Mouse (Mus musculus) testis, postnatal 10 days (tissue): Measurements from ENCODE around the gene Msx1.
"Not testable (repeated sequence)": the region's sequence is repeated elsewhere in the genome, so short reads cannot be mapped to it uniquely, and the experiment has no call there.

ENCODE experiments used
- DNase-seq: peaks from one replicate; pipeline ENCODE4 v3.0.0; 2021; ENCODE audit warnings: low spot score

Msx1 gene

GRCm38 (mm10) chr5:37824461-37824795 lies at the start of gene Msx1:
Gene Msx1 (minus strand): TSS chr5:37824583.
- peak; percentile 81 for DNase-seq

GRCm38 (mm10) chr5:37865471-37865870 lies 41.1 kb upstream of the Msx1 start:
- no peak for DNase-seq

DNA sequence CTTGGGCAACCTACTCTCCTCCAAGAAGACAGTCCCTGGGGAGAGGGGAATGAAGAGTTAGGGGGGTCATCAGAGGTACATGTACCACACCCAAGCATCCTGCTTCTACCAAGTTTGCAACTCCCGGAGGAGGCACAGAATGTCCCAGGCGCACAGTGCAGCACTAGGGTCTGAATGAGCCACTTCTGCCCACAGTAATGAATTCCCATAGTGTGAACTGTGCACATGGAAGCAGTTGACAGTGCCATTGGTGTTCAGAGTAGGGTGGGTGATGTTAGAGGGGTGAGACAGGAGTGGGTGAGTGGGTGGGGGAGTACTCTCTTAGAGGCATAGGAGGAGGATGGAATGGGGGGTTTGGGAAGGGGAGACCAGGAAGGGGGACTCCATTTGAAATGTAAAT lies 39.9 kb upstream of the Msx1 start:
- no peak for DNase-seq

DNA sequence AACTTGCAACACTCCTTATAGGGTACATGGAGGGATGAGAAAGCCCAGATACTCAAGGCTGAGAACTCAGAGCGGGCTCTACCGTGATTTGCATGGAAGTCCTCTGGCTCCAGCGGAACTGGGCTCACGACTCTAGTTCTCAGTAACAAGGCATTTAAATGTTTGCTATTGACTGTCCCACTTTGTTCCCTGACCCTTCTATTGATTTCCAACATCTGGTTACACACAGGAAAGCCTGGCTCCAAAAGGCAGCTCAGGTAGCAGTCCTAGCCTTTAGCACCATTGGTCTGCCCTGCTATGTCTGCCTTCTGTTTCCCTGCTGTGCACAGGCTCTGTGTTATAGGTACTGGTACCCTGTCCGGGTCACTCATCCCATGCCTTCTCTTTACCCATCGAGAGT lies 36.5 kb upstream of the Msx1 start:
- no peak for DNase-seq

DNA sequence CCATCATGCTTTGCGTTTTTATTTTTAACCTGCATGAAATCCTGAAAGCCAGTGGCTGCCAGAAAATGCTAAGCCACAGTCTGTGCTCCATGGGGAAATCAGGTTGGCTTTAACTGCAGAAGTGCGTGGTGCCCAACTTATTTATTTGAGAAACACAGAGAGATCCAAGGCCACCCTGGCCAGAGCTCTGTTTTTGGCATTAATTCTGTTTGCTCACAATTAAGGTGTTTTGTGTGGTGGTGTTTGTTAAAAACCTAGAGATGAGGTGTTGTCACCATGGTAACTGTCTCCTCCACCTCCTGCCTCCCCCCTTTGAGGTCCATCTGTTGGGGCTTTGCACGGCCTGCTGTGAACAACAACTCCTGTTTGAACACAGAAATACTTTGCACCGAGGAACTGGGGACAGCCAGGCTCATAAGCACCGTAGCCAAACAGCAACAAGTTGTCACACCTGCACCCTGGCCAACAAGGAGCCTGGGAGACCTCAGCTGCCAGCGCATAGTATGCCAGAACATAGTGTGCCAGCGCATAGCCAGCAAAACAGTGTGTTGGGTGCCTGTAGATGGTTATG lies 35.9 kb upstream of the Msx1 start:
- DNase-seq, result no peak

DNA sequence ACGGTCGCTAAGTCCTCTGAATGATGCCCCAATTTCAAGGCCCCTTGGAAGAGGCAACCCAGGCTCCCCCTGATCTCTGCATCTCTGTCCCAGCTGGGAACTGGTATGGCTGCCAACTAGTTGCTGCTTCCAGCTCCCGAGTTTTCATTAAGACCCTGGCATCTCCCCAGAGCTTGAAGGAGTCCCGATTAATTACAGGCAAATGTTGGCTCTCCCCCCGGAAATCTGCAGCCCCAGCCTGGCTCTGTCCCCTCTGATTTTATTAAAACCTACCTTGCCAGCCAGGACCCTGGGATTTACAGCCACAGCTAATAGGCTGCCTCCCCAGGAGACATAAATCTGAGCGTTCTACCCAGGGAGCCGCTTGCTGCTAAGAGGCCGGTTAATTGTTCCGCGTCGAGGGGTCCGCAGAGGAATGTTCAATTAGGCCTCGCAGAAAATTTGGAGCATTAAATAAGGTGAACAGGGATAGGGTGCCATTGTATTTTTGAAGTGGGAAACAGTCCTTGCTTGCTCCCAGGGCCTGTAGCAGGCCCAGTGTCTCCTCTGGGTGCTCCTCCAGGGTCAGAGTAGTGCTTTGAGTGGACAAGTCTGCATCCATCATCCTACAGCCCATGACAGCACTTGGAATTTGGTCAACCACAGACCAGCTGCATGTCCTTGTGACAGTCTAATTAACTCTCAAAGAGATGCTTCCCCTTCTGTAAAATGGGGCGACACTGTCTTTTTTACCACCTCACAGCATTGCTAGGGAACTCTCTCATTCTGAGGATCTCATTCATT lies 33.6 kb upstream of the Msx1 start:
- no peak for DNase-seq

GRCm38 (mm10) chr5:37856057-37856456 lies 31.7 kb upstream of the Msx1 start:
- no peak for DNase-seq

- DNase-seq, result no peak
Measured at GRCm38 (mm10) chr5:37854233-37854632, 29.9 kb upstream of the Msx1 start.

- no peak for DNase-seq
Measured at GRCm38 (mm10) chr5:37851305-37851982, 27.1 kb upstream of the Msx1 start.

- DNase-seq, result no peak
Measured at GRCm38 (mm10) chr5:37848991-37849719, 24.8 kb upstream of the Msx1 start.

- DNase-seq, result no peak
Measured at GRCm38 (mm10) chr5:37836267-37836646, 11.9 kb upstream of the Msx1 start.

DNA sequence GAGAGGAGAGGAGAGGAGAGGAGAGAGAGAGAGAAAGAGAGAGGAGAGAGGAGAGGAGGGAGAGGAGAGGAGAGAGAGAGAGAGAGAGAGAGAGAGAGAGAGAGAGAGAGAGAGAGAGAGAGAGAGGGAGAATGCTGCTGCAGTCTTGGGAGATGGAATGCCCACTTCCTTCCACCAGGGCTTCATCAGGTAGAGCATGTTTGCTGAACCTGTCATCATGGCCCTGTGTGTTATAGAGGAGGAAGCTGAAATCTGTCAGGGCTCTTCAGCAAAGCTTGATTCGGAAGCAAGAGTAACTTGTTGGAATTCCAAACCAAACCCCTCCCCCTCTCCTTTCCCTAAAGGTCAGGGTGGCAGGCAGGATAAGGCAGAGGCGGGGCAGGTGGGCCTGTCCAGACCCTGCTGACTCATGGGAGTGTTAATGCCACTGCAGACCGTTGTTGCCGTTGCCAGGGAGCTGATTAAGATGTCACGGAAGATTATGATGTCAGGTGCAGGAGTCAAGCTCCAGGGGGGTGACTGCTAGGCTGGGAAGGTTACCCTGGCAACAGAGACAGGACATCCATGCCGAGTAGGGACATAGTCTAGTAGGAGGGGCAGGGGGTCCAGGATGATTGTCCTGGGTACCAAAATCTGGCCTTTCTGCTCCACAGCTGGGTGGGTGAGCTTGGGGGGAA lies 11.3 kb upstream of the Msx1 start:
- DNase-seq, result no peak

DNA sequence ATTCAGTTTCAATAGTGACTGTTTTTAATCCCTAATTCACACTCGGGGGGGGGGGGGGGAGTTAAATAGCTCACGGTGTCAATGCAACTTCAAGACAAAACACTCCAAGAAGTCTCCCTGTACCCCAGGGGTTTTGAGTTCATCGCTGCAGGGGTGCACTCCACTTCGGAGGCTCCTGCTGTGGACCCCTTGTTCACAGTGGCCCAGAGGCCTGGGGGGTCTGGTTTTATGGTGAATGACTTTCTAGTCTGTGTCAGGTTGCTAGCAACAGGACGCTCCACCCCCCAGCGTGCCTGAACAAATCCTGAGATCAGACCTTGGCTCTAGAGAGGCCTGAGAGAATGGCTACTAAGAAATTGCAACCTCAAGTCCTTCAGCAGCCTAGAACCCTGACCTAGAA lies 8.4 kb upstream of the Msx1 start:
- DNase-seq, result no peak

GRCm38 (mm10) chr5:37832031-37832430 lies 7.6 kb upstream of the Msx1 start:
- no peak for DNase-seq

- DNase-seq, result not testable (repeated sequence)
Measured at GRCm38 (mm10) chr5:37830436-37830835, 6.1 kb upstream of the Msx1 start.

GRCm38 (mm10) chr5:37829926-37830325 lies 5.5 kb upstream of the Msx1 start:
- DNase-seq, result no peak

GRCm38 (mm10) chr5:37829296-37829670 lies 4.9 kb upstream of the Msx1 start:
- no peak for DNase-seq

- DNase-seq, result no peak
Measured at GRCm38 (mm10) chr5:37828591-37829295, 4.4 kb upstream of the Msx1 start.

DNA sequence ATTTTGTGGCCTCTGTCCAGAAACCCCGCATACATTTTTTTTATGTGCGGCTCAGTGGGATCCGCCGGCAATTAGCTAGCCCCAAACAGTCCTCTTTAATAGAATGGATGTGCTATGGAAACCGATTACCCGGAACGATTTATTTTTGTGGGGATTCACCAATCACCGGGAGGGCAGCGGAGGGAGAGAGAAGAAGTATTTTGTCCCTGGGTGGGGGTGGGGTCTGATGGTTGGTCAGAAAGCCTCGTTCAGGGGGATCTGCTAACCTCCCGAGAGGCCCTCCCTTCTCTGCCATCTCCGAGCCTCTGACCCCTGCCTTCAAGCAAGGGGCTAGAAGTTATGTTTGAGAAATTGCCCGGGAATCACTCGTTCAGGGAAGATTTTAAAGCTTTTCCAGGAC lies 3.6 kb upstream of the Msx1 start:
- DNase-seq, result no peak

GRCm38 (mm10) chr5:37827626-37827950 lies 3.2 kb upstream of the Msx1 start:
- no peak for DNase-seq

DNA sequence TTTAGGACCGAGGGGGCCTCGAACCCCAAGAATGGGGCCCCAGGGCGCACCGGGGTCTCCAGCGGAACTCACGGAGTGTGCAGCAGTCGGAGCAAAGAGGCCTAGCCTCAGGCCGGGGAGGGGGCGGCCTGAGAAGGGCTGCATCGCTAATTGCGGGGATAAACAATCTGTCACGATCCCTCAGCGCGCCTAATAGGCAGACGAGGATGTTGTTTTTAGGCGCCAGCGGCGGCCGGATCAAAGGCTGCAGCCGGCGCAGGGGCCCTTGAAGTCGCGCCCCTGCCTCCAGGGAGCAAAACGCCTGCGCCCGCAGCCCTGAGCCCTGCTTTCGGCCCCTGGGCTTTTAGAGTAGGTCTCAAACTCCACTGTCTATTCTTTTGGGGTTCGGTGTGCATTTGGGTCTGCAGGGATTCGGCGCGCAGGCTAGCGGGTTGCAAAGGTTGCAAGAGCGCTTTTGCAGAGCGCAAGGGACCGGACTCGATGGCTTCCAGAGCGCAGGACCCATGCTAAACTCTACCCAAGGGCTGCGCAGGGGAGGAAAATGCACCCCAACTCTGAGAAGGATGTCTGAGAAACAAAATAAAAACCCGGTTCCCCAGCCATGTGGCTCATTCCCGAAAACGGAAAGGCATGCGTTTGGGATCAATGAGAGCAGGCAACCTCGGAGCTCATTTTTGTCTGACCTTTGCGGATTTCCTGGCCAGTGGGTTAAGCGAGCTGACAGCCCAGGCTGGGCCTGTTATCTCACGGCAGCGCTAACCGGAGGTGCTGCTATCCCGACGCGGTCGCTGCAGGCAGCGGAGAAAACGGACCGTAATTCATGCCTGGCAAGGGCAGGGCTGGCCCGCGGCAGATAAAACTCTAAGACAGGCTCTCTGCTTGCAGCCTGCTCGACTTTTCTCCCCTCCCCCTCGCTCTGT lies 2.6 kb upstream of the Msx1 start:
- no peak for DNase-seq
